Mouse (Mus musculus) CH12.LX (cell line): ENCODE results near the gene Rps6kb2. TPM values are rescaled to one million over a fixed set of nuclear protein-coding genes. Genes with fewer than 3 reads are reported as not detected.

ENCODE experiments used
- DNase-seq: peaks from one replicate; pipeline ENCODE4 v3.0.0-alpha.2; 2013; ENCODE audit errors: extremely low read depth
- H3K27ac ChIP-seq: 2 replicates; pipeline ENCODE4 v1.5.1; 2012; ENCODE audit warnings: low read depth, mild to moderate bottlenecking, control low read depth, moderate library complexity; ENCODE audit not compliant: insufficient read depth
- H3K27me3 ChIP-seq: replicated peaks from 2 replicates; pipeline ENCODE3; 2012; ENCODE audit warnings: inconsistent platforms
- H3K36me3 ChIP-seq, 2 experiments: replicated peaks in 1 of 2; 2 replicates each; pipeline versions ENCODE3 to v1.6.1; 2012; ENCODE audit warnings: inconsistent platforms in 1 of 2, low read length in 1 of 2, mild to moderate bottlenecking in 1 of 2, mixed read lengths in 1 of 2, moderate library complexity in 1 of 2; ENCODE audit not compliant: control insufficient read depth in 1 of 2, insufficient read depth in 1 of 2
- H3K4me1 ChIP-seq, 2 experiments: 2 replicates each; pipeline ENCODE4 v1.6.1; 2012; ENCODE audit warnings: inconsistent platforms in 1 of 2, moderate library complexity in 1 of 2; ENCODE audit not compliant: insufficient read depth in 2 of 2, control insufficient read depth in 1 of 2
- H3K4me2 ChIP-seq: 2 replicates; pipeline ENCODE4 v1.6.1; 2012; ENCODE audit warnings: low read depth, mild to moderate bottlenecking, control low read depth; ENCODE audit not compliant: poor library complexity, insufficient read depth, severe bottlenecking
- H3K4me3 ChIP-seq, 3 experiments: fragments of 150-350 bp in 1 of 3; sonication (generic) in 1 of 3; replicated peaks in 1 of 3; 2 replicates each; pipeline versions ENCODE3 to v1.5.1; 2011 to 2012; ENCODE audit warnings: low read depth in 2 of 3, low read length in 2 of 3, mild to moderate bottlenecking in 2 of 3, moderate library complexity in 2 of 3, control low read depth in 1 of 3, improper control_type of control experiment in 1 of 3, inconsistent platforms in 1 of 3, mixed read lengths in 1 of 3; ENCODE audit not compliant: poor library complexity in 1 of 3
- H3K79me2 ChIP-seq: replicated peaks from 2 replicates; pipeline ENCODE4 v1.6.1; 2012; ENCODE audit warnings: mild to moderate bottlenecking, moderate library complexity; ENCODE audit not compliant: control insufficient read depth, poor library complexity, insufficient read depth, severe bottlenecking; ENCODE audit errors: extremely low read depth
- H3K9ac ChIP-seq: 2 replicates; pipeline ENCODE4 v1.6.1; 2012; ENCODE audit warnings: low read depth, mild to moderate bottlenecking, control low read depth, moderate library complexity; ENCODE audit not compliant: insufficient read depth
- H3K9me3 ChIP-seq: replicated peaks from 2 replicates; pipeline ENCODE3; 2012; ENCODE audit warnings: low read length, inconsistent platforms, mixed read lengths
- ELF1 ChIP-seq: IDR thresholded peaks from 2 replicates; pipeline ENCODE4 v1.6.1; 2014; ENCODE audit warnings: low read depth, mild to moderate bottlenecking, inconsistent platforms, low read length, improper control_type of control experiment
- EP300 ChIP-seq: IDR thresholded peaks from 2 replicates; pipeline ENCODE4 v1.6.1; 2011; ENCODE audit warnings: low read length, improper control_type of control experiment
- IRF4 ChIP-seq: IDR thresholded peaks from 2 replicates; pipeline ENCODE4 v1.6.1; 2014; ENCODE audit warnings: low read depth, mild to moderate bottlenecking, inconsistent platforms, low read length, improper control_type of control experiment
- JUN ChIP-seq: IDR thresholded peaks from 2 replicates; pipeline ENCODE4 v1.6.1; 2011; ENCODE audit warnings: low read depth, mild to moderate bottlenecking, low read length, improper control_type of control experiment, moderate library complexity; ENCODE audit not compliant: insufficient read depth
- MEF2A ChIP-seq: IDR thresholded peaks from 2 replicates; pipeline ENCODE4 v1.6.1; 2014; ENCODE audit warnings: low read depth, mild to moderate bottlenecking, inconsistent platforms, low read length, improper control_type of control experiment, borderline replicate concordance
- NRF1 ChIP-seq: IDR thresholded peaks from 2 replicates; pipeline ENCODE4 v1.6.1; 2014; ENCODE audit warnings: low read depth, mild to moderate bottlenecking, inconsistent platforms, low read length, improper control_type of control experiment, moderate library complexity
- RCOR1 ChIP-seq: conservative IDR thresholded peaks from 2 replicates; pipeline ENCODE4 v1.6.1; 2012; ENCODE audit warnings: low read depth, mild to moderate bottlenecking, inconsistent platforms, low read length, improper control_type of control experiment
- UBTF ChIP-seq: IDR thresholded peaks from 2 replicates; pipeline ENCODE4 v1.6.1; 2012; ENCODE audit warnings: low read depth, mild to moderate bottlenecking, inconsistent platforms, low read length, improper control_type of control experiment, moderate library complexity
- dilution Hi-C: fragments of 300-500 bp; cut with MboI; formaldehyde crosslinking; loops from 2 replicates; pipeline ENCODE4 v1.14.3; 2020; ENCODE audit warnings: low sequenced_read_pairs; ENCODE audit not compliant: extremely low pct_unique_long_range_greater_than_20kb, extremely low pct_ligation_motif_present
- in situ Hi-C: fragments of 300-500 bp; cut with MboI; formaldehyde crosslinking; loops from 3 replicates; pipeline ENCODE4 v1.14.3; 2019; ENCODE audit warnings: low sequenced_read_pairs, low pct_ligation_motif_present, low pct_unique_long_range_greater_than_20kb, mixed read lengths
- polyA plus RNA-seq: library from polyadenylated mRNA; unstranded; fragments of >175 nt; gene quantifications from 2 replicates; pipeline ENCODE4 v1.2.1, GENCODE M21; 2012; ENCODE audit warnings: low read depth; ENCODE audit not compliant: insufficient read length
- total RNA-seq, 2 experiments: library from RNA; depleted of rRNA; stranded (reverse); fragments of 300-350 nt in 1 of 2; fragments of >200 nt in 1 of 2; gene quantifications; 2 replicates each; pipeline ENCODE4 v1.2.3; 2012 to 2014

Rps6kb2 gene
- total and polyA plus RNA-seq, 3 experiments, result 9.7 to 26.6 (median 20.7) TPM

GRCm38 (mm10) chr19:4144550-4145498 is 18.3 kb downstream of the Rps6kb2 start (continued):
- peak; percentile 32; the same call in 1 of the 2 replicates for TF ChIP-seq MEF2A
- peak; percentile 69 for TF ChIP-seq JUN
- TF ChIP-seq, all 38 proteins: peak for 16

- Histone ChIP-seq H3K36me3 (peaks cover 0 to 34% of the 10 kb centered on the region in 2 experiments), H3K79me2 (peaks cover 6% of the 10 kb centered on the region), H3K9ac (peak within 1 kb of the TSS; percentile 47), H3K27me3 (no peaks in the 10 kb centered on the region), H3K27ac (peak within 1 kb of the TSS; percentile 90), H3K4me3 (peak within 1 kb of the TSS in 2 of 3 experiments; percentile 9 to 57), H3K4me2 (peak within 1 kb of the TSS; percentile 5; the same call in 1 of the 2 replicates), H3K9me3 (peaks cover 5% of the 10 kb centered on the region), H3K4me1 (peaks cover 41 to 88% of the 10 kb centered on the region in 2 experiments)
- DNase-seq, result peak; percentile 29
- dilution Hi-C loops (no loop called here), in situ Hi-C loops (no loop called here)
- 0 out of 2 replicates have a peak, but pooled peaks have one; percentile 26 for TF ChIP-seq ELF1
- peak; percentile 53; the same call in 1 of the 2 replicates for TF ChIP-seq IRF4
- TF ChIP-seq NRF1, result 0 out of 2 replicates have a peak, but pooled peaks have one; percentile 1
- TF ChIP-seq EP300, result peak; percentile 50
- no peak for TF ChIP-seq RCOR1
These were observed 19.3 kb downstream of the Rps6kb2 start, which contains the start of gene Cabp4 for GRCm38 (mm10) chr19:4143759-4144268. Cabp4 (minus strand) TSS chr19:4144033.

GRCm38 (mm10) chr19:4142416-4143173 is 20.6 kb downstream of the Rps6kb2 start:
- DNase-seq, result no peak
- dilution Hi-C loops, result no loop called here
- H3K4me2 ChIP-seq, result no peak overlapping the region
- no peak for TF ChIP-seq UBTF
- TF ChIP-seq, all 38 proteins: peak for 0
- H3K9me3 ChIP-seq, result peaks cover 5% of the 10 kb centered on the region
- H3K36me3 ChIP-seq, result peaks cover 0 to 39% of the 10 kb centered on the region in 2 experiments
- no peaks in the 10 kb centered on the region for H3K27me3 ChIP-seq
- no peak overlapping the region for H3K27ac ChIP-seq
- no peaks in the 10 kb centered on the region for H3K79me2 ChIP-seq
- in situ Hi-C loops, result no loop called here
- H3K4me1 ChIP-seq, result peaks cover 46 to 93% of the 10 kb centered on the region in 2 experiments
- no peak overlapping the region for H3K9ac ChIP-seq
- peak overlapping the region in 1 of 3 experiments; percentile 57 for H3K4me3 ChIP-seq
